In genomic region chr7:139272639-139273396, GRCm38 (mm10) we compare ENCODE assay signal across 8 mouse cellular contexts. TPM values are rescaled to one million over a fixed set of nuclear protein-coding genes. Genes with fewer than 3 reads are reported as not detected.
DNase-seq lines count a peak whose midpoint lies in the region; ATAC-seq lines count a peak whose summit lies in the region.

No protein-coding gene starts in this region.

- intact Hi-C loops in left cerebral cortex, postnatal 10 days (cut with DNase I), result no loop called here

- DNase-seq in gastrocnemius, postnatal 25 days, result peak; percentile 44
- DNase-seq in gastrocnemius, postnatal 4 days (ENCODE audit: low spot score in 2 of 2), result no peak
- peak; percentile 65 for DNase-seq in right cerebral cortex, adult 18-20 months
- no peak for DNase-seq in right cerebral cortex, postnatal 14 days
- DNase-seq in left cerebral cortex, postnatal 10 days (ENCODE audit: extremely low spot score in 1 of 2, low spot score in 2 of 2), result peak; percentile 52 to 70
- no peak for DNase-seq in urinary bladder, postnatal 25 days (ENCODE audit: low spot score)

- ATAC-seq in megakaryocyte progenitor cell, adult 5-6 weeks (replicated peaks; ENCODE audit: poor library complexity), result peak; percentile 27
- no peak for ATAC-seq in CD4-positive, CD25-positive, alpha-beta regulatory T cell, adult 4 months

RNA-seq across cellular contexts. Expression of gene Pwwp2b, which starts 24.5 kb away (rescaled TPM):
- total RNA-seq in gastrocnemius, postnatal 25 days (2021), result 1 to 10 TPM; 2.8 to 3.7 TPM
- total RNA-seq in gastrocnemius, postnatal 4 days (2021), result 1 to 10 TPM; 7.0 to 7.1 TPM
- 10 to 100 TPM in 1 of 2 experiments, 1 to 10 TPM in 1; 8.5 to 11.0 TPM for total RNA-seq in left cerebral cortex, postnatal 10 days (2021)
- 3.7 and 4.6 TPM in 2 replicates for total RNA-seq in megakaryocyte progenitor cell, adult 5-6 weeks (2015)
- total RNA-seq in megakaryocyte progenitor cell, adult 5-6 weeks (2017), result 2.5 and 4.7 TPM in 2 replicates
- polyA plus RNA-seq in CD4-positive, CD25-positive, alpha-beta regulatory T cell, adult 4 months (2017; shearing (Covaris generic)), result 1 to 10 TPM; 2.0 to 5.6 TPM

RNA-seq across cellular contexts. Expression of gene Stk32c, which starts 59.7 kb away (rescaled TPM):
- total RNA-seq in gastrocnemius, postnatal 25 days (2021), result under 1 TPM; 0.36 to 0.48 TPM
- 1 to 10 TPM; 1.6 to 1.7 TPM for total RNA-seq in gastrocnemius, postnatal 4 days (2021)
- 100 to 1,000 TPM in 1 of 2 experiments, 10 to 100 TPM in 1; 95.7 to 101 TPM for total RNA-seq in left cerebral cortex, postnatal 10 days (2021)
- total RNA-seq in megakaryocyte progenitor cell, adult 5-6 weeks (2015), result not detected in 2 replicates
- not detected in 2 replicates for total RNA-seq in megakaryocyte progenitor cell, adult 5-6 weeks (2017)
- polyA plus RNA-seq in CD4-positive, CD25-positive, alpha-beta regulatory T cell, adult 4 months (2017; shearing (Covaris generic)), result under 1 TPM in 1 of 2 experiments, not detected in 1; 0.43 TPM

Comparison
In these comparisons a context has a peak if more than half of its experiments do, and no peak if none do; other contexts are left out.
1. DNase-seq: peak in gastrocnemius, postnatal 25 days (single experiment), right cerebral cortex, adult 18-20 months (single experiment) and left cerebral cortex, postnatal 10 days (2 of 2); none in gastrocnemius, postnatal 4 days (0 of 2), right cerebral cortex, postnatal 14 days (single experiment) and urinary bladder, postnatal 25 days (single experiment).
2. RNA of gene Stk32c, which starts 59.7 kb away (total RNA-seq): 95.7 to 101 TPM in left cerebral cortex, postnatal 10 days; 1.6 to 1.7 TPM in gastrocnemius, postnatal 4 days, 0.36 to 0.48 TPM in gastrocnemius, postnatal 25 days and not detected in megakaryocyte progenitor cell, adult 5-6 weeks; every median in the first group is over 10 times any median in the second.